Mouse (Mus musculus): Measurements from ENCODE around the gene Ehmt1. TPM values are rescaled to one million over a fixed set of nuclear protein-coding genes. Genes with fewer than 3 reads are reported as not detected.

Gene Ehmt1
- total RNA-seq, 2 experiments from 2014 or later = 47.5 to 48.5 TPM

DNA sequence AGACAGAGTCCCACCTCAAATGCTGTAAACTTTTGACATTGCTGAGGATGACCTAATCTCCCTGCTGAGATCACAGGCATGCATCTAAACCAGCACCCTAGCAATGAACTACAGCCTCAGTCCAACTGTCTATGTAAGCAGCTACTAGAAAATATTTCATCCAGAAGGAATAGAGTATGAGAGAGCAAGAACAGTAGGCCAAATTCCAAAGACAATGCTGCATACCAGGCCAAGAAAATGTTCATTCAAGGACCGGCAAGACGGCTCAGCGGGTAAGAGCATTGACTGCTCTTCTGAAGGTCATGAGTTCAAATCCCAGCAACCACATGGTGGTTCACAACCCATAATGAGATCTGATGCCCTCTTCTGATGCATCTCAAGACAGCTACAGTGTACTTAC lies 4.7 kb downstream of the Ehmt1 start:
- intact Hi-C loops (cut with DNase I) = loop anchor here (5.0 kb wide), 1 partner anchor 57 kb away; no protein-coding TSS in a partner anchor

DNA sequence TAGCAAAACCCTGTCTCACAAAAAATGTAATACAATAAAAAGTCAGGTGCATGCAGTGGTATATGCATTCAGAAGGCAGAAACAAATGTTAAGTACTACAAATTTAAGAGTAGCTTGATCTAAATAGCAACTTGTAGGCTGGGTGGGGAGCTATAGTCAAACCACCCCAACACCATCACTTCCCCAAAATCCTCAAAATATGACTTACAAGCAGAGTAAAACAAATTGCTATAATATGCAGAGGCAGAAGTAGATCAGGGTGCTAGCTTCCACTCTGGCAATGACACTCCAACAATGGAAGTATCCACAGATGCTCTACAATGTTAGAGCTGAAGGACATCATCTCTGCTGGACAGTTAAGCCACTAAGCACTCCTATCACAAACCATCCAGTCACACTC lies 6.8 kb downstream of the Ehmt1 start:
- intact Hi-C loops (cut with DNase I) = no loop called here
- no peak for DNase-seq

More for the DNA sequence above, 4.7 kb downstream of the Ehmt1 start:
- no peak for DNase-seq

DNA sequence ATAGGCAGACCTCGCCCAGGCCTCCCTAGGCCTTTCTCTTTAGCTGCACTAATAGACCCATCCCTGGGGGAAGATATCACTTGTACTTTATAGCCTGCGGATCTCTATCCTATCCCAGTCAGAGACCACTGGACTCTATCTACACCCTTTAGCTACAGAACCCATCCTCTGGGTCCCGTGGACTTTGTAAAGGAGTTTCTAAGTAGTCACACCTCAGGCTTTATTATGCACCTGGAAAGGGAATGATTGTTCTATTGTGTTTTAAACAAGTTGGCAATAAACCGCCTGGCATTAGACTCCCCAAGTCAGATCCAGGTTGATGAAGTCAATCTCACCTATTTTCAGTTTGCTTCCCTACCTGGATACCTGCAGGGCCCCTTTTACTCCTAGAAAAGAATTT lies 7.2 kb downstream of the Ehmt1 start:
- intact Hi-C loops (cut with DNase I) = no loop called here
- DNase-seq = no peak

DNA sequence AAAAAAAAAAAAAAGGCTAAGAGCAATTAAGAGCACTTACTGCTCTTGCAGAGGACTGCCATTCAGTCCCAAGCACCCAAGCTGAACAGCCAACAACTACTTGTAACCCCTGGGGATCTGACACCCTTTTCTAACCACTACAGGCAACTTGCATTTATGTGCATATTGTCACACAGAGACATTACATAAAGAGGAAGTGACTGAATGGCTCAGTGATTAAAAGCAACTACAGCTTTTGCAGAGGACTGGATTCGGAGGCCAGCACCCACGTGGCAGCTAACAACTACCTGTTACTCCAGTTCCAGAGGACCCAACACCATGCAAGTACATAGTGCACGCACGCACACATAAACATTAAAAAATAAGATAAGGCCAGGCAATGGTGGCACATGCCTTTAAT lies 8.9 kb downstream of the Ehmt1 start:
- no peak for DNase-seq
- intact Hi-C loops (cut with DNase I) = no loop called here

DNA sequence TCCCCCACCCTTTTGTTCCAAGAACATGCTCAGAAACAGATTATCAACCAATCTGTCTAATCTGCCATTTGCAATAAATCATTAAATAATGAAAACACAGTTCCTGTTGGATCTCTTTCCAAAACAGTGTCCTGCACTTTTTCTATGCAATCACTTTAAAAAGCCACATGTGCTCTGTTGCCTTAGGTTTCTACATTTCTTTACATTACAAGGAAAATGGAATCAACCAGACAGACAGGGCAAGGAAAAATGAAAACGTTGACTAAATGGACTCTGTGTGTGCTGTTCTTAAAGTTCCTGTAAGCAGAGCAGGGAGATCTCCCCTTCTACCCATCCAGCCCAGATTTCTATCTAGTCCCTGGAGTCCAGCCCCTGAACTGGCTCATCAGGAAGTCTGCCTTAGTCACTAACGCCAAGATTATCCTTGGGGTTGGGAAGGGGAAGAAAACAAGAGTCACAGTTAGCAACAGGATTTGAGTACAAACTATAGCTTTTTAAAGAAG lies 13.7 kb downstream of the Ehmt1 start:
- no peak for DNase-seq
- intact Hi-C loops (cut with DNase I) = no loop called here

DNA sequence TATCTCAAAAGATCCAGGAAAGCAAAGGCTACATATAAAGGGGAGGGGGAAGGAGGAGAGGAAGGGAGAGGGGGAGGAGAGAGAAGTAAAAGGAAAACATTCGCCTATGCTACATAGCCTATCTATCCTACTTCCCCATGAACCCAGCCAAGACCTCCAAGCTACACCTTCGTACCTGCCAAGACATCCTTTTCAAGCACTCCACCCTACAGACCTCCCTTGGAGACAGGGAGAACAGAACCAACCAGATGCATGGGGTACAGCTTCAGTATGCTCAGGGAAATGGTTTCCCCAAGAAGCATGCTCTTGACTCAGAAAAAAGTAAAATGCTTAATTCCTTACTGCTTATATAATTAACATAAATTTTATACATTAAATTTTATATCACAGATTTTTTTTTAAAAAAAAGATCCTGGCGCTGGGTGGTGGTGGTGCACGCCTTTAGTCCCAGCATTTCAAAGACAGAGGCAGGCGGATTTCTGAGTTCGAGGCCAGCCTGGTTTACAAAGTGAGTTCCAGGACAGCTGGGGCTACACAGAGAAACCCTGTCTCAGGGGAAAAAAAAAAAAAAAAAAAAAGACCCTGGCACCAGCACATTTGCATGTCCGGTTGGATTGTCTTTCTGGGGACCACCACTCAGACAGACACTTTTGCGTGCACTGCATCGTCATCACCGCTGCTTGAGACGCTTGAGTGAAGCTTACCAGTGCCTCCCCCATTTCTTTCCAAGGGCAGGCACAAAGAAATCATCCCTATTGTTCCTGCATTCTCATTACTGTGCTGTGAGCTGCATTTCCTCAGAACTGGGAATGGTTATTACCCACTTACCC lies 14.4 kb downstream of the Ehmt1 start:
- intact Hi-C loops (cut with DNase I) = no loop called here
- DNase-seq = no peak

DNA sequence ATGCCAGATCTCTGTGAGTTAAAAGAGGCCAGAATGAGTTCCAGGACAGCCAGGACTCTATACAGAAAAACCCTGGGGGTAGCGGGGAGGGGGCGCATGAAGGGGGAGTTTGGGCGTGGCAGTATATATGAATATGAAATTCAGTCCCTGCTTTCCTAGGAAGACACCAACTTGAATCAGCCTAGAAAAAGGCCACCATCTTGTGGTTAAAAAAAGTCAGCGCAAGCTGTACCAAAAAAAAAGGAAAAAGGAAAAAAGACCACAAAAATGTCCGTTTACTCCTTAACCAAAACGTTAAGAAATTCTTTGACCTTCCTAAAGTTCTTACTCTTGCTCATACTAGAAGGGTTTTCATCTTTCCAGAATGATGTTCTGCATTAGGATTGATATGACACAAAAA lies 16.4 kb downstream of the Ehmt1 start:
- intact Hi-C loops (cut with DNase I) = no loop called here
- DNase-seq = no peak

DNA sequence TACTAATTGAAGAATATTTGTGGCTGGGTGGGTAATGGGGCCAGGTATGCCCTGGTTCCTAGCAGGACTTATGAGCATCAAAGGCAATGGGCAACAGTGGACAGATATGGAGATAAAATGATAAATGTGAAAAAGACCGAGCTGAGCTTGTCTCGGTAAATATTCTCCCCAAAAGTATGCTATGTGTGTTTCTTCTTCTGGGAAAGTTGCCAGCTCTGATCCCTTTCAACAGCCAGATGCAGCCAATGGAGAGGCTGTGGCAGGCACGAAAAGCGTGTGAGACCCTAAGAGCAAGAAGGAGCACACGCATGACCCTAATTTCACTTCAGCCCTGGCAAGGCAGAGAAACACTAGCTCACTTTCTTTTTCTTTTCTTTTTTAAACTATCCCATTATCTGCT lies 18.4 kb downstream of the Ehmt1 start:
- intact Hi-C loops (cut with DNase I) = no loop called here
- DNase-seq = no peak

DNA sequence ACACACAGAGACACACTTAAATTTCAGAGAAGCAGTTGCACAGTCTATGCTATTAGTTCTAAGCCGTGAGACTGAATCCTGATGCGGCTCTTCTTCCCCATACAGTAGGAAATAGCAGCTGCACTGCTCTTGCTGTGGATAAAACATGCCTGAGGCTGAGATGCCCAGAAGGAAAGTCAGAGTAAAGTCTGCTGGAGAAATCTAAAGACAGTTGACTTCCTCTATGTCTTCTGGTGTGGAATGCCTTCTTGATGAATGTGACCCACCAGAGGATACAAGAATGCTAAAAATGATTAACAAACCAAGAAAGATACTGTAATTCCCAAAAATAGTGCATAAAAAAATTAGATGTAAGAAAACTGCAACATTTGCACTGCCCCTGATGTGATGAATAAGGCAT lies 20.1 kb downstream of the Ehmt1 start:
- no peak for DNase-seq
- intact Hi-C loops (cut with DNase I) = no loop called here

DNA sequence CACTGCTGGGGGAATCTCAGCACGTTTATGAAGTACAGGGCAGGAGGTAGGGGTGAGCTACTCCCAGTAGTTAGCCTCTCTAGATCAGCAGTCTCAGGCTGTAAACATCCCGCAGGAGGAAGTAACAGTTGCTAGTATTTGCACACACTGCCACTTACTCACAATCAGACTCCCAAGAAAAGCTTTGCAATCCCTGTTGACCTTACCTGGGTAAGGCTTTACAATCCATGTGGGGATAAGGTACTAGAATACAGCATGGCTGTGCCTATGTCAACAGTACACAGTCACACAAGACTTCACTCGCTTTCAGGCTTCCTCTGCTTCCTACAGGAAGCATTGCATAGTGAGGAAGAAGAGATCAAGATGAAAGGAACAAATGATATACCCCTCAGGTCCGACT lies 22.7 kb downstream of the Ehmt1 start:
- intact Hi-C loops (cut with DNase I) = no loop called here
- no peak for DNase-seq

DNA sequence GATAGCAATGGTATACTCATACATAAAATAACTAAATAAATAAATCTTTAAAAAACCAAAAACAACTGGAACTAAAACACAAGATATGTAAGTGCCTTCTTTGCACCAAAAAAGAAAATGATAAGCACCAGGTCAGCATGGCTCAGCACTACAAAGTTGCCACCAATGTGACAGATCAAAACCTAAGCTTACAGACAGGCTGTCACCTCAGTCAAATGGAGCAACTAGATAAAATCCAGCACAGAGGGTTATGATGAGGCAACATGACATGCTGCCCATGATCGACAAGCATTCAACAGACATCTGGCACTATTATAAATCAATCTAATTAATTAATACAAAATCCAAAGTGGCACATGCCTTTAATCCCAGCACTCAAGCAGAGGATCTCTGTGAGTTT lies 25.2 kb downstream of the Ehmt1 start:
- intact Hi-C loops (cut with DNase I) = no loop called here
- DNase-seq = no peak

DNA sequence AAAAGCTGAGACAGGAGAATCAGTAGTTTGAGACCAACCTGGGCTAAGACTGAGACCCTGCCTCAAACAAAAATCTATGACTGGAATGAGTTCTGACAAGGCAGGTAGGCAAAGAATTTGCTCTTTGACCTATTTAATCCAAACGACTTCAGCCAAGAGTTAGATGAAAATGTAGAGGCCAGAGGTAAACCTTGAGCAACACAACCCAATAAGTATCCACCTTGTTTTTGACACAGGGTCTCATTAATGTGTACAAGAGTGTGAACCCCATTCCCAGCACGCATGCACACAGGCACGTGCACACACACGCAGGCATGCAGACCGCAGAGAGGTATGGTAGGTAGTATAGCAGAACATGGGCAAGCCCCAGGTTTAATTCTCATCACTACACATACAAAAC lies 27.1 kb downstream of the Ehmt1 start:
- intact Hi-C loops (cut with DNase I) = no loop called here
- DNase-seq = no peak

DNA sequence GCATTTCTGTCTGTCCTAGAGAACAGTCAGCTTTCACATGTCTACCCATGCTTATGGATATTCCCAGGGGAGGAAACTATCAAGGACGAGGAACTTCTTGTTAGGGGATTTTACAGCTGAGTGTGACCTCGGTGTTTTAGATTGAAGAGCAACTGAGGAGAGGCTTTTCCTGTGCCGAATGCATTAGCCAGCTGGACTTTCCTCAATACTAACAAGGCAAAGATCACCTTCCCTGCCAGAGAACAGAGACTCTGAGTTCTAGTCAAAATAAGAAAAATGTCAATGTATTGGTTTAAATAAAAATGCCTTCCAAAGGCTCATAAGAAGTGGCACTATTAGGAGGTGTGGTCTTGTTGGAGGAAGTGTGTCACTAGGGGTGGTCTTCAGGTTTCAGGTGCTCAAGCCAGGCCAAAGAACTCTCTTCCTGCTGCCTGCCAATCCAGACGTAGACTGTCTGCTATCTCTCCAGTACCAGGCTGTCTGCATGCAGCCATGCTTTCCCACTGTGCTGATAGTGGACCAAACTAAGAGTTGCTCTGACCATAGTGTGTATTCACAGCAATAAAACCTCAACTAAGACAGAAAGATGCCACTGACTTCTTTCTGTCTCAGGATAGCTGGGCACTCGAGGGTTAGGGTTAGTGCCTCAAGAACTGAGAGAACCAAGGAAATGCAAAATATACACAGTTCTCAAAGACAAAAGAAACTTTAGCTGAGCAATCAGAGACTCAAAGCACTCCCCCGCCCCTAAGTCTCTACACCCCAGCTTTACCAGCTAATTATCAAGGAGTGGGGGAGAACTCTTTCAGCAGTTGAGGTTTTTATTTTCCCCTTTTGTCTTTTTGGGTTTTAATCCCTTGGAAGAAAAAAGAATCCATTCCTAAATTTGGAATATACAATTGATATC lies 28.6 kb downstream of the Ehmt1 start:
- DNase-seq = no peak
- intact Hi-C loops (cut with DNase I) = no loop called here

DNA sequence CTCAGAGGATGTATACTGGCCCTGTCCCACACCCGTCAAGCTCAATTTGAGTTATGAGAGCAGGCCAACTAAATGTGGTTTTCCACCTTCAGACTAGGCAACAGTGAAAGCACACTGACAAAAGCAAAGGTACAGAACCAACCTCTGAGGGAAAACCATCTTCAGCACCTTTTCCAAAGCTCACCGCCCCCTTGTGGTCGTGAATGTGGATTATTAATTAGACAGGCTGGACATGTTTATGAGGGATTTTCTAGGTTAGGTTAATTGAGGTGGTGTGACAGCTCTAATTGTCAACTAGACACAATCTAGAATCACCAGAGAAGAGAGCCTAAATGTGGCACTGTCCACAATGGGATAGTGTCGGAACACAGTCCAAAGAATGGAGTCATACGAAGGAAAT lies 30.5 kb downstream of the Ehmt1 start:
- intact Hi-C loops (cut with DNase I) = no loop called here
- no peak for DNase-seq

DNA sequence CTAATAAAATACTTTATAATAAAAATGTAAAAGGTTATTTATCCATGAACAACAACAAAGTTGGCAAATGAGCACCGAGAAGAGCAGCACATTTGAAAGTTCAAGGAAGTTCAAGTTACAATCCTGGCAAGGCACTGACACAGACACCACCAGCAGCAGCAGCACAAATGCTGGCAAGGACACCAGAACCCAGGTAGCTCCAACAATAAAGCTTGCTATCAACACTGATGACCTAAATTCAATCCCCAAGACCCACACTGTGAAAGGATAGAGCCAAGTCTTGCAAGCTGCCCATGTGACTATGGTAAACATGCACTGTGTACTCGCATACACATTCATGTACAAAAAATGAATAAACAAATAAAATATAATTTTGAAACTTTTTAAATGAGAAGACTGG lies 38.7 kb downstream of the Ehmt1 start:
- intact Hi-C loops (cut with DNase I) = no loop called here
- DNase-seq = no peak

DNA sequence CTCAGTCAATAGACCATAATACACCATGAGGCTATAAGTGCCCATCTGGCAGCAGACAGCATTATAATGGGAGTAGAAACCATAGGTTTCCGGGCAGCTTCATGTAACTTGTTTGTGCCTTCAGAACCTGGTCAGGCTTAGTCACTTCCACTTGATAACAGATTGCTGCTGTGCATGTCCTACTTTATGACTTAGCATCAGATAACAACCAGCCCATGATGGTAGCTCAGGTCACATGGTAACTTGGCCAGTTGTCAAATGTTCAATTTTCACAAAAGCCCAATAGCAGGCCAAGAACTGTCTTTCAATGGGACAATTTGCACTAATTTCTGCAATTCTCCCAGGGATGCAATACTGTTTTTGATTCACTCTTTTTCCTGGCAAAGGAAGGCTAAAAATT lies 48.5 kb downstream of the Ehmt1 start:
- intact Hi-C loops (cut with DNase I) = no loop called here
- no peak for DNase-seq

DNA sequence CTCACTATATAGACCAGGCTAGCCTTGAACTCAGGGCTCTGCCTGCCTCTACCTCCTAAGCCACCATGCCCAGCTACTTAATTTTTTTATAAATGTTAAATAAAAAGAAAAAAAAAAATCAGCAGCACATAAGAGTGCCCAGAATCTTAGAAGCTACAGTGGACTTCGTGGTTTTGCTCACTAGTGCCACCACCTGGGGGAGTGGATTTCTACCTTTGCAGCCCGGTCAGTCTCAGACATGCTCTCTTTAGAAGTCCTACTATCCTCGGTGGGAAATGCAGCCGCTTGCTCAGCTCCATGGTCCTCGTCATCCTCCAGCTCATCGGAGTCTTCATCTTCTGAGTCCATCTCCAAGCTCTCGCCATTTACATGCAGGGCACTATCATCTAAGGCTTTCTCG lies 56.4 kb downstream of the Ehmt1 start:
- intact Hi-C loops (cut with DNase I) = no loop called here
- DNase-seq = peak; percentile 8 to 19

DNA sequence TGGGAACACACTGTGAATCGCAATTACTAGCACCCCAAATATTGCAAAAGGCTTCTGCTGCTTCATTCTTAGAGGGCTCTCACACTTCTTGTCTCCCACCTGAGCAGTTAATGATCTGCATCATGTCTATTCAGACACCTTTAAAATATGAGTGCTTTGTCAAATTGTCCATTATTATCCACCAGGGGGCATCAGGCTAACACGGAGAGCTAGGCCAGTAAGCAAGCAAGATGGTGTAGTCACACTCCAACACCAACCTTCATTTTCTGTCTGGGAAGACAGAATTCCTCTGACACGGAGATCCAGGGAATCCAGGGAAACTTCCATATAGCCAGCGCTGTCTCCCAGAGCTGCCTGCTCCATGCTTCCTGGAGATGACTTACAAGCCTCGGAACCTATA lies 67.0 kb downstream of the Ehmt1 start:
- intact Hi-C loops (cut with DNase I) = loop anchor here (5.0 kb wide), 1 partner anchor 95 kb away; the partner anchor contains the start of gene Zmynd19
- DNase-seq = peak in 1 of 2 experiments; percentile 21

DNA sequence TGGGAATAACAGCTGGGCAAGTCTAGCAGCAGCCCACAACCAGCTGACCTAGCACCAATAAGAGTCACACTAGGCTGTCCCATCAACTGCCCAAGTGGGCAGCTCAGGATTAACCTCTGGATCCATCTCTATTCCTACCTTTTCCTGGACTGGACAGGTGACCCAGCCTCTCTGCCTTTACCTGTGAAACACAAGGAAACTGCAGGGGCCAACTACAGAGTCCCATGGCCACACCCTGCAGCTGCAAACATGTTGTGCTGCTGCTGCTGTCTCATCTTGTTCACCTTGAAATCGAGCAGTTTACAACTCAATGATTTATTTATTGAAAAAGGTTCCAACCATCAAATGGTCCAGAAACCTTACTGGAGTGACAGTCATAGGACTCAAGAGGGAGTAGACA lies 72.9 kb downstream of the Ehmt1 start:
- intact Hi-C loops (cut with DNase I) = no loop called here
- no peak for DNase-seq

DNA sequence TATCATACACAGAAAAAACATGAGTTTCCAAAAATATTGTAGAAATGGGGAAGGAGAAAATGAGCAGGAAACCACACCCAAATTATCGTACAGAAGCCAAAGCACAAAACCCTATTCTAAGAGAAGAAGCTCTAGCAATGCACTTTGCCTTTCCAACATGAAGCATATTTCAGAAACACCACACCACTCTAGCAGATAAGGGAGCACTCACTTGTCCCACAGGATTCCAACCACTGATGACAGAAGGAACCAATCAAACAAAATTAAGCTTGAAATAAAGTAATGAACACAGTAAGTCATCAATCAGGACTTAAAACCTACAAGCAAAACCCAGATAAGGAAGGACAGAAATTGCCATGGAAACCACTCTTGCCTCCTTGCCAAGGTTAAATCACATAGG lies 74.2 kb downstream of the Ehmt1 start:
- intact Hi-C loops (cut with DNase I) = no loop called here
- no peak for DNase-seq

DNA sequence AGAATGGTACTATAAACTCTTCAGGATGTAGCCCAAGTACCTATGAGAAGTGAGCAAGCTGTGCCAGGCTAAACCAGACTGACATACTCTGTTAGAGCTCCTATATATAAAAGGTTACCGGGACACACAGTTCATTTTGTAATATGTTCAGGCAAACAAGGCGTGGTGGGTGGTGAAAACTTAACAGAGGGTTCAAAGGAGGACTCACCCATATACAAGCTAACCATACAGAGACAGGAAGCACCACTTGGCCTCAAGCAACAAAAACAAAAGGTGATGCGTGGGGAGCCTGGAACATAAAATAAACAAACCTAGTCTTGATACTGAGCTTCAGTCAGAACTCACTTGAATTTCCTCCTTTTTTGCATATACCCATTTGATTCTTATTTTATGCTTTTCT lies 88.8 kb downstream of the Ehmt1 start:
- intact Hi-C loops (cut with DNase I) = no loop called here
- DNase-seq = no peak

DNA sequence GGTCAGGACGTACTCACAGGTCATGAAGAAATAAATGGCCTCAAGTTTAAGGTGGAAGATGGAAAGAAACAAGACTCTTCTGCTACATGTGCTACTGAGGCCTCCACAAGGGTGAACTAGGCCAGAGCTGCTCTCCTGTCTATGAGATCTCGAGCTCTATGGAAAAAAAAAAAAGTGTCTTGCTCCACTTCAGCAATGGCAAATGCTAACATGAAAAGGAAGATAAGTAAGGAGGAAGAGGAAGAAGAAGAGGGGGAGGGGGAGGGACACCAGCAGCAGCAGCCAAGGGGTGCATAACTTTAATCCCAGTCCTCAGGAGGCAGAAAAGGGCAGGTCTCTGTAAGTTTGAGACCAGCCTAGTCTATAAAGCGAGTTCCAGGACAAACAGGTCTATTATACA lies 109.7 kb downstream of the Ehmt1 start:
- intact Hi-C loops (cut with DNase I) = no loop called here
- DNase-seq = no peak
